Mouse (Mus musculus) layer of hippocampus, adult 2 months (tissue): ENCODE measurements at regions not wholly inside any gene's neighbourhood (a gene's known extent, or its start where the extent isn't known, plus 50 kb on each side); places are given as distances from the start of the nearest gene placed in this dataset.
A peak's percentile ranks its signal among the peaks of the same experiment; 100 is the strongest.

ENCODE experiments used
- DNase-seq, 2 experiments: peaks; one replicate each; pipeline ENCODE4 v3.0.0; 2022; ENCODE audit warnings: low spot score in 2 of 2
- H3K27ac ChIP-seq: fragments of 200-600 bp; 2 replicates; pipeline ENCODE4 v1.8.1; 2022
- H3K4me3 ChIP-seq: fragments of 200-600 bp; 2 replicates; pipeline ENCODE4 v1.8.1; 2022; ENCODE audit warnings: mild to moderate bottlenecking
- CTCF ChIP-seq: fragments of 200-600 bp; conservative IDR thresholded peaks from 2 replicates; pipeline ENCODE4 v1.8.1; 2022; ENCODE audit warnings: antibody characterized with exemption, mild to moderate bottlenecking, moderate library complexity

DNA sequence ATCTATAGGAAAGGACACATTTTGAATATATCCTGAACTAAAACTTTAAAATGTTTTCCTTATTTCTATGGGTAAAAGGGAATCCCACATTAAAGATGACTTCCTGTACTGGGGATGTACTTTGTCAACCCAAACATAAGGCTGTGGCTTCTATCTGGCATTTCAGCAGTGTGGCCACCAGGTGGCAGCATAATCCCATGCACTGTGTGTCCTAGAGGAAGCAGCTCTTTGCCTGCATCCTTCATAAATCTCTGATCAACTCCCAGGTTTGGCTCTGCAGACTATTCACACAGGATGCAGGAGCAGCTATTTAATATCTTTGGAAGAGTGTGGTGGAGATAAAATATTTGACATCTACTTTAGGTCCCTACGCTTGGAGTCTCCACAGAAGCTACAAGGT lies 59.1 kb downstream of the Bmp15 start:
- peak; percentile 34 to 78 for DNase-seq
- H3K27ac ChIP-seq: no peak overlapping the region
- peak; percentile 94 for TF ChIP-seq CTCF
- no peak overlapping the region for H3K4me3 ChIP-seq

GRCm38 (mm10) chrX:6258523-6258922 lies 62.0 kb downstream of the Bmp15 start:
- no peak overlapping the region for H3K4me3 ChIP-seq
- peak; percentile 9 to 17 for DNase-seq
- no peak for TF ChIP-seq CTCF

DNA sequence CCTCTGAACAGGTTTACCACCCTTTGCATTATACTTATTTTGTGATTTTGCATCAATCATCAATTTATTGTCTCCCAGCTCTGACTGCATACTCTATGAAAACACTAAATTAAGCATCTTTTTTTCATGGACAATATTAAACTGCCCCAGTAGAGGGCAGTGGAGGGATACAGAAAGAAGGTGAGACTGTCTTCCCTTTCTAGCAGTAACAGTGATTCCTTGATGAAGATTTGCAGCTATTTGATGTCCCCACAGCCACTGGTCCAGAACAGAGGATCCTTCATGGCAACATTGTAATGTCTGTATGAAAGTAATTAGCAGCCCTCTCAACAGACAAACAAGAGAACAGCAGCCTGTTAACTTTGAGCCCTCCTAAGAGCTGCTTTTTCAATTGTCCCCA lies 66.5 kb downstream of the Bmp15 start:
- H3K27ac ChIP-seq: no peak overlapping the region
- peak; percentile 77 for TF ChIP-seq CTCF
- DNase-seq: peak in 1 of 2 experiments; percentile 6
- H3K4me3 ChIP-seq: no peak overlapping the region

More at GRCm38 (mm10) chrX:6258523-6258922, 62.0 kb downstream of the Bmp15 start:
- H3K27ac ChIP-seq: no peak overlapping the region

DNA sequence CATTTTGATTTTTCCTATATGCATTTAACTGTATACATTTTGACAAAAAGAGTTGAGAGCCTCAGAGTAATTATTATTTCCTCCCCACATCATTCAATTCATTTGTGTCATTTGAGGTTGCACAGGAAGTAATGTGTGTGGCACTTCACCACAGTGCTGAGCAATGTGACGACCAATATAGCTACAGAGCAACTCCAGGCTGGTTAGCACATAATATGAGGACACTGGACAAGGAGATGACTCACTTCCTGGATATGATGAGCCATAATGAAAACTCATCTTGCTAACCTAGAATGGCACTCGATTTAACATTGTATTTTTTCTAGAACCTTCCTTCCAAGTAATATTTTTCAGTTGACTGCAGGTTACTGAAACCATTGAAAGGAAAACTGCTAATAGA lies 67.6 kb downstream of the Bmp15 start:
- no peak overlapping the region for H3K4me3 ChIP-seq
- no peak overlapping the region for H3K27ac ChIP-seq
- TF ChIP-seq CTCF: no peak
- no peak for DNase-seq
